Mouse (Mus musculus): ENCODE measurements around the gene Scube1. TPM values are rescaled to one million over a fixed set of nuclear protein-coding genes. Genes with fewer than 3 reads are reported as not detected.
A peak's percentile ranks its signal among the peaks of the same experiment; 100 is the strongest.

The Scube1 gene
- polyA plus RNA-seq, 1 experiment from 2014 or later: 14.5 TPM

GRCm38 (mm10) chr15:83709889-83710774 lies 14.7 kb downstream of the Scube1 start:
- no peak overlapping the region for H3K4me2 ChIP-seq (replicated peaks)
- no peaks in the 10 kb centered on the region for H3K36me3 ChIP-seq
- H3K27ac ChIP-seq (replicated peaks): no peak overlapping the region
- H3K9ac ChIP-seq: no peak overlapping the region
- no peak for ATAC-seq (ENCODE audit: insufficient number of reproducible peaks, low FRiP score, low TSS enrichment, low read depth)
- 37% methylated on average over 23 of the region's 23 CpGs for WGBS
- H3K4me1 ChIP-seq: 0 out of 2 replicates have a peak, but pooled peaks cover 8% of the 10 kb centered on the region
- peaks cover 13% of the 10 kb centered on the region; the same call in 1 of the 2 replicates for H3K27me3 ChIP-seq
- no peaks in the 10 kb centered on the region for H3K9me3 ChIP-seq (replicated peaks)
- H3K4me3 ChIP-seq (replicated peaks): no peak overlapping the region

- no peak overlapping the region for H3K27ac ChIP-seq (replicated peaks)
- H3K27me3 ChIP-seq: peaks cover 27% of the 10 kb centered on the region; the same call in 1 of the 2 replicates
- no peak overlapping the region for H3K9ac ChIP-seq
- H3K4me3 ChIP-seq (replicated peaks): no peak overlapping the region
- H3K9me3 ChIP-seq (replicated peaks): no peaks in the 10 kb centered on the region
- WGBS: 32% methylated on average over 10 of the region's 10 CpGs
- peak; percentile 76 for ATAC-seq (ENCODE audit: insufficient number of reproducible peaks, low FRiP score, low TSS enrichment, low read depth)
- no peak overlapping the region for H3K4me2 ChIP-seq (replicated peaks)
- H3K36me3 ChIP-seq: no peaks in the 10 kb centered on the region
- H3K4me1 ChIP-seq: 0 out of 2 replicates have a peak, but pooled peaks cover 6% of the 10 kb centered on the region
Observed at GRCm38 (mm10) chr15:83706528-83707199, 18.2 kb downstream of the Scube1 start.

- Histone ChIP-seq H3K4me2 (replicated peaks) (no peak overlapping the region), H3K9me3 (replicated peaks) (no peaks in the 10 kb centered on the region), H3K9ac (no peak overlapping the region), H3K27ac (replicated peaks) (no peak overlapping the region), H3K4me1 (peaks cover 43% of the 10 kb centered on the region), H3K27me3 (peaks cover 21% of the 10 kb centered on the region; the same call in 1 of the 2 replicates), H3K36me3 (no peaks in the 10 kb centered on the region), H3K4me3 (replicated peaks) (no peak overlapping the region)
- ATAC-seq (ENCODE audit: insufficient number of reproducible peaks, low FRiP score, low TSS enrichment, low read depth): no peak
- WGBS: 44% methylated on average over 13 of the region's 13 CpGs
Observed at GRCm38 (mm10) chr15:83700593-83700923, 24.3 kb downstream of the Scube1 start.

GRCm38 (mm10) chr15:83699834-83700592 lies 24.8 kb downstream of the Scube1 start:
- no peak overlapping the region; the same call in 1 of the 2 replicates for H3K27ac ChIP-seq (replicated peaks)
- peak; percentile 31 for ATAC-seq (ENCODE audit: insufficient number of reproducible peaks, low FRiP score, low TSS enrichment, low read depth)
- H3K4me1 ChIP-seq: peaks cover 49% of the 10 kb centered on the region
- H3K36me3 ChIP-seq: no peaks in the 10 kb centered on the region
- H3K4me2 ChIP-seq (replicated peaks): no peak overlapping the region
- peaks cover 21% of the 10 kb centered on the region; the same call in 1 of the 2 replicates for H3K27me3 ChIP-seq
- H3K9me3 ChIP-seq (replicated peaks): no peaks in the 10 kb centered on the region
- 17% methylated on average over 11 of the region's 11 CpGs for WGBS
- no peak overlapping the region for H3K9ac ChIP-seq
- no peak overlapping the region for H3K4me3 ChIP-seq (replicated peaks)

GRCm38 (mm10) chr15:83699132-83699833 lies 25.5 kb downstream of the Scube1 start:
- ATAC-seq (ENCODE audit: insufficient number of reproducible peaks, low FRiP score, low TSS enrichment, low read depth): no peak

GRCm38 (mm10) chr15:83696681-83697381 lies 28.0 kb downstream of the Scube1 start:
- H3K9ac ChIP-seq: no peak overlapping the region
- 22% methylated on average over 14 of the region's 14 CpGs for WGBS
- no peaks in the 10 kb centered on the region for H3K9me3 ChIP-seq (replicated peaks)
- H3K27ac ChIP-seq (replicated peaks): no peak overlapping the region
- no peak overlapping the region for H3K4me2 ChIP-seq (replicated peaks)
- no peak for ATAC-seq (ENCODE audit: insufficient number of reproducible peaks, low FRiP score, low TSS enrichment, low read depth)
- H3K4me1 ChIP-seq: peaks cover 66% of the 10 kb centered on the region
- no peak overlapping the region for H3K4me3 ChIP-seq (replicated peaks)
- H3K27me3 ChIP-seq: peaks cover 9% of the 10 kb centered on the region; the same call in 1 of the 2 replicates
- H3K36me3 ChIP-seq: no peaks in the 10 kb centered on the region

More at GRCm38 (mm10) chr15:83699132-83699833, 25.5 kb downstream of the Scube1 start:
- H3K4me2 ChIP-seq (replicated peaks): no peak overlapping the region
- H3K27ac ChIP-seq (replicated peaks): no peak overlapping the region
- H3K9ac ChIP-seq: no peak overlapping the region
- H3K27me3 ChIP-seq: peaks cover 21% of the 10 kb centered on the region; the same call in 1 of the 2 replicates
- WGBS: 32% methylated on average over 20 of the region's 20 CpGs
- H3K9me3 ChIP-seq (replicated peaks): no peaks in the 10 kb centered on the region
- peaks cover 52% of the 10 kb centered on the region for H3K4me1 ChIP-seq
- no peak overlapping the region for H3K4me3 ChIP-seq (replicated peaks)
- no peaks in the 10 kb centered on the region for H3K36me3 ChIP-seq

- H3K4me1 ChIP-seq: peaks cover 64% of the 10 kb centered on the region
- no peak overlapping the region for H3K4me2 ChIP-seq (replicated peaks)
- no peak overlapping the region for H3K9ac ChIP-seq
- no peak overlapping the region for H3K27ac ChIP-seq (replicated peaks)
- 59% methylated on average over 11 of the region's 11 CpGs for WGBS
- H3K36me3 ChIP-seq: no peaks in the 10 kb centered on the region
- H3K4me3 ChIP-seq (replicated peaks): no peak overlapping the region
- no peaks in the 10 kb centered on the region for H3K9me3 ChIP-seq (replicated peaks)
- ATAC-seq (ENCODE audit: insufficient number of reproducible peaks, low FRiP score, low TSS enrichment, low read depth): no peak
- H3K27me3 ChIP-seq: no peaks in the 10 kb centered on the region
Observed at GRCm38 (mm10) chr15:83695159-83695558, 29.7 kb downstream of the Scube1 start.

- no peak overlapping the region for H3K4me2 ChIP-seq (replicated peaks)
- ATAC-seq (ENCODE audit: insufficient number of reproducible peaks, low FRiP score, low TSS enrichment, low read depth): no peak
- 23% methylated on average over 8 of the region's 8 CpGs for WGBS
- H3K9ac ChIP-seq: no peak overlapping the region
- H3K27me3 ChIP-seq: no peaks in the 10 kb centered on the region
- peaks cover 41% of the 10 kb centered on the region for H3K4me1 ChIP-seq
- peak overlapping the region; percentile 35; the same call in 1 of the 2 replicates for H3K27ac ChIP-seq (replicated peaks)
- no peaks in the 10 kb centered on the region for H3K36me3 ChIP-seq
- no peaks in the 10 kb centered on the region for H3K9me3 ChIP-seq (replicated peaks)
- H3K4me3 ChIP-seq (replicated peaks): no peak overlapping the region
Observed at GRCm38 (mm10) chr15:83691901-83692361, 32.9 kb downstream of the Scube1 start.

GRCm38 (mm10) chr15:83689946-83690345 lies 34.9 kb downstream of the Scube1 start:
- no peaks in the 10 kb centered on the region for H3K36me3 ChIP-seq
- H3K9ac ChIP-seq: no peak overlapping the region
- H3K27ac ChIP-seq (replicated peaks): no peak overlapping the region
- no peak overlapping the region for H3K4me3 ChIP-seq (replicated peaks)
- WGBS: 88% methylated on average over 12 of the region's 12 CpGs
- no peaks in the 10 kb centered on the region for H3K27me3 ChIP-seq
- H3K4me2 ChIP-seq (replicated peaks): no peak overlapping the region
- ATAC-seq (ENCODE audit: insufficient number of reproducible peaks, low FRiP score, low TSS enrichment, low read depth): no peak
- no peaks in the 10 kb centered on the region for H3K9me3 ChIP-seq (replicated peaks)
- H3K4me1 ChIP-seq: peaks cover 22% of the 10 kb centered on the region

GRCm38 (mm10) chr15:83686601-83687000 lies 38.2 kb downstream of the Scube1 start:
- H3K27me3 ChIP-seq: 0 out of 2 replicates have a peak, but pooled peaks cover 1% of the 10 kb centered on the region
- no peak overlapping the region for H3K4me2 ChIP-seq (replicated peaks)
- H3K9ac ChIP-seq: no peak overlapping the region
- no peak for ATAC-seq (ENCODE audit: insufficient number of reproducible peaks, low FRiP score, low TSS enrichment, low read depth)
- no peaks in the 10 kb centered on the region for H3K9me3 ChIP-seq (replicated peaks)
- H3K4me3 ChIP-seq (replicated peaks): no peak overlapping the region
- H3K27ac ChIP-seq (replicated peaks): no peak overlapping the region
- 55% methylated on average over 9 of the region's 9 CpGs for WGBS
- H3K4me1 ChIP-seq: peaks cover 18% of the 10 kb centered on the region
- no peaks in the 10 kb centered on the region for H3K36me3 ChIP-seq

Data from embryonic facial prominence, embryonic 15.5 days (tissue).